Mouse (Mus musculus) layer of hippocampus, adult 2 months (tissue): ENCODE results near the gene Gm49403. TPM values are rescaled to one million over a fixed set of nuclear protein-coding genes. Genes with fewer than 3 reads are reported as not detected.

ENCODE experiments used
- DNase-seq, 2 experiments: peaks; one replicate each; pipeline ENCODE4 v3.0.0; 2022; ENCODE audit warnings: low spot score in 2 of 2
- H3K27ac ChIP-seq: fragments of 200-600 bp; 2 replicates; pipeline ENCODE4 v1.8.1; 2022
- H3K4me3 ChIP-seq: fragments of 200-600 bp; 2 replicates; pipeline ENCODE4 v1.8.1; 2022; ENCODE audit warnings: mild to moderate bottlenecking
- CTCF ChIP-seq: fragments of 200-600 bp; conservative IDR thresholded peaks from 2 replicates; pipeline ENCODE4 v1.8.1; 2022; ENCODE audit warnings: antibody characterized with exemption, mild to moderate bottlenecking, moderate library complexity
- total RNA-seq, 2 experiments: library from RNA; stranded (reverse); gene quantifications; 2 replicates each; pipeline ENCODE4 v1.2.3; 2021

The Gm49403 gene
- total RNA-seq, 2 experiments from 2014 or later: not detected

DNA sequence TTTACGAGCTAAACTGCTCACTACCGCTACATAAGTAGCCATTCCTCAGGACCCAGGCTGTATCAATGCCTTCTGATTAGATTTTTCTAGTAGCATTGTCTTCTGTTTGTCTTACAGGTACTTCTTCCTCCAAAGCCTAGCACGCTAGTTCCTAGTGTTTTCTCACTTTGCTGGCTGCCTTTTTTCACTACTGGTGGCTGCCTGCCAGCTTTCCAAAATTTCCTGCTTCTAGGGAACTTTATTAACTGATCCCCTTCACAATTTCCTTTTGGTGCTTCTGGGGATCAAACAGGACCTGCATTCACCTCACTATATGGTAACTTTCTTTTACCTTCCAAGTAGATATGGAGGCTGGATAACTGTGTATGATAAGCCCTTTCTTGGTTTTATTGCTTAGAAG lies 15.3 kb downstream of the Gm49403 start:
- no peak for TF ChIP-seq CTCF
- peak overlapping the region; percentile 97 for H3K4me3 ChIP-seq
- H3K27ac ChIP-seq: no peak overlapping the region
- DNase-seq: no peak

DNA sequence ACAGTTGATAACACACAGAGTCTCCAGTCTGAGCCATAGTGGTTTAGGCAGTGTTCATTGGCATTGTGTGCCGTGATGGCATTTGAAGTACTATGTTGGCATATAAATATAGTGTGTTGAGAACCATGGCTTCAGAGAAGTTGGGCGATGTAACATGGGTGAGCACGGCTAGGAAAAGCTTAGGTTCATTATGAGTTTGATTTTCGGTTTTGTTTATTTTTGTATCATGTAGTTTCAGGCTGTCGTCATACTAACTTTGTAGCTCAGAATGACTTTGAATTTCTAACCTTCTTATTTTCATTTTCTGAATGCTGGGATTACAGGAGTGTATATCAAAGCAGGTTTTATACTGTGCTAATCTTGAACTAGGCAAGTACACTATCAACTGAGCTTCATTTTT lies 19.7 kb downstream of the Gm49403 start:
- H3K4me3 ChIP-seq: no peak overlapping the region
- no peak for TF ChIP-seq CTCF
- DNase-seq: no peak
- no peak overlapping the region for H3K27ac ChIP-seq

DNA sequence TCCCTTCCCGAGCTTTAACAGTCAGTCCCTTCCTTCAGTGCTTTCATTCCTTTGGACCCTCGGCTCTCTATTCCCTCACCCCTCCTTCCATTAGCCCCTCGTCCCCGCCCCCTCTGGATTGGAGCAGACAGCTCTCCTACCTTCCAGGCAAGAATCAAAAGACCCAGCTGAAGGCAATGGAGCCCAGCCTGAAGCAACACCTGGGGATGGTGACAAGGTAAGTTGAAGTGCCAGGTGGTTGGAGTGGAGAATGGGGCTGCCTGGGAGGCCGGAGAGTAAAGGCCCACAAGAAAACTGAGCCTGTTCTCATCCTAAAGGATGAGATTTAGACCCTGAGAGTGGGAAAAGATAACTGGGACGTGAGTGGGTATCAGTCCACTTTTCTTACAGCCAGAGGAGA lies 24.8 kb downstream of the Gm49403 start:
- Histone ChIP-seq H3K4me3 (no peak overlapping the region), H3K27ac (peak overlapping the region; percentile 51)
- no peak for TF ChIP-seq CTCF
- no peak for DNase-seq

DNA sequence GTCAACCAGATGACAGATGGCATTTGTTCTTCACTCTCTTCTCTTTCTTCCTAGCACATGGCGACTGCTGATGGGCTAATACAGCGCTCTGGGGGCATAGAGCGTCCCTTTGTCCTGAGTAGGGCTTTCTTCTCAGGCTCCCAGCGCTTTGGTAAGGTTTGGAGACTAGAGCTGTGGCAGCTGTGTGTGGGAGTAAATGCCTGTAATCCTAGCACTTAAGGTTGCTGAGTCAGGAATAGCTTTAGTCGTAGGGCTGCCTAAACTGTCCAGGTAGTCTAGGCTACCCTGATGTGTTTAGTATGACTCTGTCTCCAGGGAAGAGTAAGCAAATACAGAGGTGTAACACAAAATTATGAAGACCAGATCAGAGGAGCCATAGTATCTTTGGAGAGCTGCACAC lies 28.1 kb downstream of the Gm49403 start:
- no peak for TF ChIP-seq CTCF
- H3K27ac ChIP-seq: peak overlapping the region; percentile 79

DNA sequence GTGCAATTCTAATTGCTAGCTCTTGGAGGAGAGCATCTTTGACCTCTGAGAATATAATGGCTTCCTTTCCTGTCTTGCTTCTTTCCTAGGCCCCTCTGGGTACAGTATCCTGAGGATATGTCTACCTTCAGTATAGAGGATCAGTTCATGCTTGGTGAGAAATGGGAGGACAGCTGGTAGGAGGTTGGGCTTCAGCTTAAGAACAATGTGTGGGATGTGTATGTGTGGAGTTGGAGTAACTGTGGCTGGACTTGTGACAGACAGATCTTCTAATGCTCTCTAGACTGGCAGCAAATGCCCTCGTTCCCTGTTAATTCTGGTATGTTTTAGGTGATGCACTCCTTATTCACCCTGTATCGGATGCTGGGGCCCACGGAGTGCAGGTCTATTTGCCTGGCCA lies 30.5 kb downstream of the Gm49403 start:
- peak overlapping the region; percentile 79 for H3K27ac ChIP-seq
- DNase-seq: peak in 1 of 2 experiments; percentile 50
- H3K4me3 ChIP-seq: no peak overlapping the region
- TF ChIP-seq CTCF: no peak

More for the DNA sequence above, 28.1 kb downstream of the Gm49403 start:
- H3K4me3 ChIP-seq: no peak overlapping the region
- no peak for DNase-seq

DNA sequence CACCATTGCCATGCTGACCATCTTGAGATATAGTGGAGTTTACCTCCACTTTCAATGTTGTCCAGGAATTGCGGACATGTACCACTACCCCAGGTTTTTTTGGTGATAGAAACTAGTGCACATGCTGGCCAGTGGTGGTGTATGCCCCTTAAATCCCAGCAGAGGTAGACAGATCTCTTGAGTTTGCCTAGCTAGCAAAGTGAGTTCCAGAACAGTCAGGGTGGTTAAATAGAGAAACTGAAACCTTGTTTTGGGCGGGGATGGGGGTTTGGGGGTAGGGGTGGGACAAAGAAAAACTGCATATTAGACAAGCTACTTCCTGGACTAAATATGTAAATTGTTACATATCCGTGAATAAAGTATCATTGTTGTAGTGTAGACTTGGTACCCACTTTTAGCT lies 35.3 kb downstream of the Gm49403 start:
- H3K4me3 ChIP-seq: no peak overlapping the region
- H3K27ac ChIP-seq: no peak overlapping the region
- no peak for DNase-seq
- no peak for TF ChIP-seq CTCF

DNA sequence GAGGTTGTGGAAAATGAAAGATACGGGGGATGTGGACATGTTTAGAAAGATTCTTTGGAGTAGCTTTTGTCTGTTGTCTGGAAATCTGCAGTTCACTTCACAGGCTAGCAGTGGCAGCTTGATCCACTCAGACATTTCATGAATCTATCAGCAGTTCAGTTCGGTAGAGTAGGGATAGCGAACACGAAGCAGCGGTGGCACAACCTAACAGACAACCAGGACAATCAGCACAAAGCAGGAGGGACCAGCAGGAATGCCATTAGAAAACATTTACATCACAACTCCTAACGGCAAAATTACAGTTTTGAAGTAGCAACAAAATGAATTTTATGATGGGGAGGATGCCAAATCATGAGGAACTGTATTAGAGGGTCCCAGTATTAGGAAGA lies 35.9 kb downstream of the Gm49403 start:
- Histone ChIP-seq H3K4me3 (peak overlapping the region; percentile 90), H3K27ac (peak overlapping the region; percentile 85)
- DNase-seq: no peak
- TF ChIP-seq CTCF: no peak

DNA sequence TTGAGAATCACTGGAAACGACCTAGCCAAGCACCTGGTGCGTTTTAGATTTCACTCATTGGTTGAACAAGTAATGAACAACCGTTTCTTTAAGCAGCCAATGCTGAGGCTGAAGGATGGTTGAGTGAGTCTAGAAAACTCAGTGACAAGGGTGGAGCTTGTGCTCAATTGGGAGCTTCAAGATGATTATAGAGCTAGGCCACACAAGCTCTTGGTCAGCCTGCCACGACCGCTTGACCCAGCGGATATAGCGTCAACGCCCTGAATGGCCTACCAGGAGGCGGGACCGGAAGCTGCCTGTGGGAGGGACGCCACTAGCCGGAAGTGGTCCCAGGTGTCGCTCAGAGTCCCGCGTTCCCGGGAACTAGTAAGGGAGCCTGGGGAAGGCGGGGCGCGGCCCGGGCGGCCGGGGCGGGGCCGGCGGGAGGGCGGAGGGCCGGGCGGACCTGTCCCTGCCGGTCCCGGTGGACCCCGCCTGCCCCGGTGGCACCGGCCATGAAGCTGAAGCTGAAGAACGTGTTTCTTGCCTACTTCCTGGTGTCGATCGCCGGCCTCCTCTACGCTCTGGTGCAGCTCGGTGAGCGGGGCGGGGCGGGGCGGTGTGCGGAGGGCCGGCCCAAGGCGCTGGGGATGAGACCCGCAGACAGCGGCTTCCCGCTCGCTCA lies 36.5 kb downstream of the Gm49403 start, which contains the start of gene B3gat3:
Gene B3gat3 (plus strand): TSS at position 302 of the 664 bp plus-strand sequence.
- Histone ChIP-seq H3K4me3 (peak within 1 kb of the TSS; percentile 90), H3K27ac (peak within 1 kb of the TSS; percentile 85)
- no peak for TF ChIP-seq CTCF
- DNase-seq: peak; percentile 93

DNA sequence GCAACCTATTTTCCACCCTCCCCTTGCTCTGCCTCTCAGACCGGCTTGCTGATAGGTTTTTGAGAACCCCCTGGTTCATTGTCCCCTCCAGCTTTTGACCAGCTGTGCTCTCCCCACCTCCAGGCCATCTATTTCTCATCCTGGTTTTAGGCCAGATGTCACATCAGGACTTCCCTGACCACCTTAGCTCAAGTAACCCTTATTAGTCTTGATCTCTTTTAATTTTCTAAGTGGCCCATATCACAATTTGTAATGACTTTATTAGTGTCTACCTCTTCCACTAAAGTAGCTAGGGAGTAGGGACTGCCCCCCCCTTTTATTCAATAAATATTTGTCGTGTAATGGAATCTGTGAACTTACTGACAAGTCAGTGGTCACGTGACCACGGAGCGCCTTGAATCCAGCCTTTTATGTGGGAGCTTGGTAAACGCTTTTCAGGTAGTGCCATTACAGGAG lies 37.1 kb downstream of the Gm49403 start:
- Histone ChIP-seq H3K4me3 (peak overlapping the region; percentile 90), H3K27ac (peak overlapping the region; percentile 85)
- no peak for TF ChIP-seq CTCF
- DNase-seq: no peak

DNA sequence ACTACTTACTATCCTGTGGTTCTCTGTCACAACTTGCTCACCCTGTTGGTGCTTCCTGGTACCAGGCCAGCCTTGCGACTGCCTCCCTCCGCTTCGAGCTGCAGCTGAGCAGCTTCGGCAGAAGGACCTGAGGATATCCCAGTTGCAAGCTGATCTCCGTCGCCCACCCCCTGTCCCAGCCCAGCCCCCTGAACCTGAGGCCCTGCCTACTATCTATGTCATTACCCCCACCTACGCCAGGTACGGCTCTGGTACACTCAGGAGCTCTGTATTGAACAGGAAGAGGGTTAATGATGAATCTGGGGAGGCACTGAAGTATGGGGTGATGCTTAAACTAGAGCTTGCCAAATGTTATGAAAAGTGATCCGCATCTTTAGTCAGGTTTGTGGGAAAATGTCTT lies 38.0 kb downstream of the Gm49403 start:
- Histone ChIP-seq H3K27ac (no peak overlapping the region; the same call in 1 of the 2 replicates), H3K4me3 (peak overlapping the region; percentile 90; the same call in 1 of the 2 replicates)
- DNase-seq: no peak
- no peak for TF ChIP-seq CTCF

DNA sequence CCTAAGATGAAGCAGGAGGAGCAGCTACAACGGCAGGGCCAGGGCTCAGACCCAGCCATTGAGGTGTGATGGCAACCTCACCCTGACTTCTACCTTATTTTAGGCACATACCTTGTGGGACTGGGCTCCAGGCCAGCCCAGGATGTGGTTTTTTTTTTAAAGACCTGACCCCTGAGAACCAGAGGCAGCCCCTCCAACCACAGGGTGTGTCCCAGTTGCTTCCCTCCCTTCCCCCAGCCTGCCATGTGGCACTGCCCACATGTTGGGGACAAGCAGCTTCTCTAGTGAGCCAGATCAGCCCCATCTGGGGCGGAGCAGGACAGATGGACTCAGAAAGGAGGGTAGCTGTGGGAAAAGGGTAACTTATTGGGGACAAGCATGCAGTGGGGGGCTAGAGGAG lies 43.0 kb downstream of the Gm49403 start:
- no peak overlapping the region for H3K4me3 ChIP-seq
- no peak for TF ChIP-seq CTCF
- peak overlapping the region; percentile 23; the same call in 1 of the 2 replicates for H3K27ac ChIP-seq
- no peak for DNase-seq

DNA sequence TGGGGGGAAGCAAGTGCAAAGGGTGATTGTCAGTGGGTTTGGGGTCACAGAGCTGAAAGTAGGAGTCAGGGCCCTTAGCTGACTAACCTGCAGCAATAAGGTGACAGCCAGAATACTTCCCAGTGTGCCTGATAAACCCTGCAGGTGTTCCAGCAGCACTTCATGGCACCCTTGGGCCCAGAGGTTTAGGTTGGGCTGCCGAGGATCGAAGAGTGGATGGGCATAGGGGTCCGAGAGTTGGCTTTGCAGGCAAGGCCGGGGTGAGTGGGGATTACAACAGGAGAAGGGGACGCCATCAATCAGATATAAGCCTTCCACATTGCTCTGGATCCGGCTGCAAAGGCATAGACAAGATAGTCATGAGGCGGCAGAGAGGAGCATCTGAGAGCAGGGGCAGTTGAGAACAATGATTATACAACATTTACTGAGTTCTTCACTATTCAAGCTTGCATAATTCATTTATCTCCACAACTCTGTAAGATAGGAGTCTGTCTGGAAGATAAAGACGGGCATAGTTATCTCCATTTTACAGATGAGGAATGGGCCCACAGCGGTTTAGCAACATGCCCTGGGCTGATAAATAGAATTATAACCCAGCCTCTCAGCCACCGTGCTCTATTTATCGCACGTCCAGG lies 44.3 kb downstream of the Gm49403 start:
- DNase-seq: no peak
- H3K27ac ChIP-seq: peak overlapping the region; percentile 85
- no peak for TF ChIP-seq CTCF
- no peak overlapping the region for H3K4me3 ChIP-seq

DNA sequence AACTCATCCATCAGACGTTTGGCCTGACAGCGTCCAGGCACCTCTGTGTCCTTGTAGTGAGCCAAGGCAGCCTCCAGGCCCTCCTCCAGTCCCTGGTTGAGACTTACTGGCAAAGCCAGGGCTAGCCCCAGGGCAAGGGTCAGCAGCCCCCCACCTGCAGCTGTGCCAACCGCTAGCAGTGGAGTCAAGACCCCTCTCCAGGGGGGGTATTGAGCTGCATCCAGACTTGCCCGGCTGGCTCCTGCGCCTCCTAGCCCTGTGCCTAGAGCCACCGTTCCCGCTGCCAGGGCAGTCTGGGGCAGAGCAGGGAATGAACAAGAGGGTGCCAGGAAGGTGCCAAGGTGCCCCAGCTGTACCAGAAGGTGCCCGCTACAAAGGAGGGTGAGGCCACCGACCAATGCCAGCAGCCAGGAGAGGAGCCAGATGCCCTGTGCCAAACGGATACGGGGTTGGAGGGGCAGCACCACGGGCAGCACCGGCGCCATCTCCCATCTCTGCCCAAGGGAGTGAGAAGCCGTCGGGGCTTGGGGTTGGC lies 45.0 kb downstream of the Gm49403 start:
- TF ChIP-seq CTCF: no peak
- DNase-seq: no peak
- peak overlapping the region; percentile 85 for H3K27ac ChIP-seq
- peak overlapping the region; percentile 68 for H3K4me3 ChIP-seq
